Mouse (Mus musculus) T-helper 1 cell (primary cell): ENCODE results near the gene Ss18l1.

Experiments used
- in situ Hi-C: fragments of 300-600 bp; cut with MboI, MseI; formaldehyde crosslinking; loops from one replicate; pipeline ENCODE4 v1.15.1; 2025; ENCODE audit warnings: high pct_unique_total_duplicates

Ss18l1 gene

GRCm38 (mm10) chr2:180085926-180086636 lies 43.8 kb downstream of the Ss18l1 start:
- in situ Hi-C loops, result no loop called here

GRCm38 (mm10) chr2:180086637-180087027 lies 44.3 kb downstream of the Ss18l1 start:
- in situ Hi-C loops, result no loop called here

- in situ Hi-C loops, result no loop called here
Observed at GRCm38 (mm10) chr2:180087472-180087871, 45.2 kb downstream of the Ss18l1 start.

GRCm38 (mm10) chr2:180090285-180090684 lies 48.0 kb downstream of the Ss18l1 start:
- in situ Hi-C loops, result no loop called here

- in situ Hi-C loops, result no loop called here
Observed at GRCm38 (mm10) chr2:180095711-180096110, 53.4 kb downstream of the Ss18l1 start.

- in situ Hi-C loops, result no loop called here
Observed at GRCm38 (mm10) chr2:180097585-180097984, 55.3 kb downstream of the Ss18l1 start.

GRCm38 (mm10) chr2:180098167-180098566 lies 55.9 kb downstream of the Ss18l1 start:
- in situ Hi-C loops, result no loop called here

GRCm38 (mm10) chr2:180099529-180099928 lies 57.2 kb downstream of the Ss18l1 start:
- in situ Hi-C loops, result no loop called here

GRCm38 (mm10) chr2:180103151-180103977 lies 61.1 kb downstream of the Ss18l1 start:
- in situ Hi-C loops, result no loop called here

GRCm38 (mm10) chr2:180103978-180104658 lies 61.8 kb downstream of the Ss18l1 start, which contains the start of gene Hrh3:
Gene Hrh3 (minus strand): TSS chr2:180104488.
- in situ Hi-C loops, result no loop called here

GRCm38 (mm10) chr2:180104659-180105377 lies 62.5 kb downstream of the Ss18l1 start:
- in situ Hi-C loops, result no loop called here

GRCm38 (mm10) chr2:180105441-180106190 lies 63.3 kb downstream of the Ss18l1 start:
- in situ Hi-C loops, result no loop called here

- in situ Hi-C loops, result no loop called here
Observed at GRCm38 (mm10) chr2:180107081-180107480, 64.8 kb downstream of the Ss18l1 start.

- in situ Hi-C loops, result no loop called here
Observed at GRCm38 (mm10) chr2:180108285-180108684, 66.0 kb downstream of the Ss18l1 start.

GRCm38 (mm10) chr2:180113909-180114890 lies 71.9 kb downstream of the Ss18l1 start:
- in situ Hi-C loops, result no loop called here

GRCm38 (mm10) chr2:180115279-180115678 lies 73.0 kb downstream of the Ss18l1 start:
- in situ Hi-C loops, result no loop called here

GRCm38 (mm10) chr2:180116081-180116493 lies 73.8 kb downstream of the Ss18l1 start:
- in situ Hi-C loops, result no loop called here

GRCm38 (mm10) chr2:180116741-180117484 lies 74.6 kb downstream of the Ss18l1 start:
- in situ Hi-C loops, result no loop called here
